In genomic region chr17:84083307-84084263, GRCm38 (mm10) we compare ENCODE assay signal across 8 mouse cellular contexts.
DNase-seq lines count a peak whose midpoint lies in the region; ATAC-seq lines count a peak whose summit lies in the region.

No protein-coding gene starts in this region.

- peak; percentile 46 for DNase-seq in urinary bladder, postnatal 25 days (ENCODE audit: low spot score)
- no peak for DNase-seq in urinary bladder, postnatal 4 days (ENCODE audit: low spot score in 2 of 2)
- peak; percentile 74 for DNase-seq in gastrocnemius, postnatal 25 days
- peak; percentile 58 for DNase-seq in kidney, adult 9 months
- no peak for DNase-seq in cerebellum, adult 9-10 months
- no peak for DNase-seq in layer of hippocampus, adult 11-12 months (ENCODE audit: low spot score)
- DNase-seq in liver, result no peak

- ATAC-seq in megakaryocyte, adult 5-6 weeks (ENCODE audit: poor library complexity, severe bottlenecking), result peak; percentile 47

Comparison
In these comparisons a context has a peak if more than half of its experiments do, and no peak if none do; other contexts are left out.
1. DNase-seq: peak in urinary bladder, postnatal 25 days (single experiment), gastrocnemius, postnatal 25 days (single experiment) and kidney, adult 9 months (single experiment); none in urinary bladder, postnatal 4 days (0 of 2), cerebellum, adult 9-10 months (single experiment), layer of hippocampus, adult 11-12 months (single experiment) and liver (single experiment).